Mouse (Mus musculus): ENCODE results near the gene Hrc.
"Not testable (repeated sequence)": the region's sequence is repeated elsewhere in the genome, so short reads cannot be mapped to it uniquely, and the experiment has no call there.

The Hrc gene

DNA sequence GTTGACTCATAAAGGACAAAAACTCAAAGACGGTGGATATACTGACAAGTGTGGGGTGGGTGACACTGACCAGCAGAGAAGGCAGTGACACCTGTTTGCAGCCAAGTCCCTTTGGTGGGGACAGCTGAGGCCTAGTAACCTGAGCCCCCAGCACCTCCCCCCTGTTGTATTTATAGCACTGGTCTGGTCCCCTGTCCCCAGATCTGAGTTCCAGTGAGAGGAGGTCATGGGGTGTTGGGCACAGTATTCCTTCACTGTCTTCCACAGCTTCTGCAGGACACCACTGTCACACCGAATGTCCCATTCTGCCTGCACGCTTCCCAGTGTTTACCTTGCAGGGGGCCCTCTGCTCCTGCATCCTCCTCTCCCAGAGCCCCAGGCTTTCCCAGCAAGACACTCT is 485 bp upstream of the Hrc start:
- DNase-seq, result no peak

DNA sequence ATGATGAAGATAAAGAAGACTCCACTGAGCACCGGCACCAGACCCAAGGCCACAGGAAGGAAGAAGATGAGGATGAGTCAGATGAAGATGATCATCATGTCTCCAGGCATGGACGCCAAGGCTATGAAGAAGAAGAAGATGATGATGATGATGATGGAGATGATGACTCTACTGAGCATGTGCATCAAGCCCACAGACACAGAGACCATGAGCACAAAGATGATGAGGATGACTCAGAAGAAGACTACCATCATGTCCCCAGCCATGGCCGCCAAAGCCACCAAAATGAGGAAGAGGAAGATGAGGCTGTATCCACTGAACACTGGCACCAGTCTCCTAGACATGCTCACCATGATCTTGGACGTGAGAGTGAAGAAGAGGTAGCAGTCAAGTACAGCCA is 1.2 kb downstream of the Hrc start:
- no peak for DNase-seq

- DNase-seq, result no peak
These were observed 2.4 kb downstream of the Hrc start for GRCm38 (mm10) chr7:45337469-45337868.

DNA sequence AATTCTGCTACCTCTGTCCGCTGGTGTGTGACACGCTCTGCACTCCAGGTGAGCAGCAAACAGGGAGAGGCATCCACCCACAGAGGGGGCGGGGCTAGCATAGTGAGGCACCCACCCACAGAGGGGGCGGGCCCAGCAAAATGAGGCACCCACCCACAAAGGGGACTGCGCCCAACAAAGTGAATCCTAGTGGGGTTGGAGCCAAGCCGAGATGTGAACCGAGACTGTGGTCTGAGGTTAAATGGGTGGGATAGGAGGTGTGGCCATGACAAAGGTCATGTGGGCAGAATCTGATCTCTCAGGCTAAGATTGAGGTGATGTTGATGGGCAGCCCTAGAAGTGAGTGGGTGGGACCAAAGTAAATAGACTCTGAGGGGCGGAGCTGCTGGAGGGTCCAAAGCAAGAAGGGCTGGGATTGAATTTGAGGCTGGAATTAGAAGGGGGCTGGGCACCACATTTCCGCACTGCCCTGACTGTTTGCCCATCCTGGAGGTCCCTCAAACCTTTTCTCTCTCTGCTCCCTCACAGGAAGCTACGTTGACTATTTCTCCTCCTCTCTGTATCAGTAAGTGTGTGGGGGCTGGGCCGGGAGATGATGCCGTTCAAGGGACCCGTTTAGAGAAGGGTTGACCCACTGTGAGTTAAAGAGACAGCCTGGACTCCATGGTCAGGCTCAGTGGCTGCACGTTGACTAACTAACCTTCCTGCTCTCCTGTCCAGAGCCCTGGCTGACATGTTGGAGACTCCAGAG is 3.2 kb downstream of the Hrc start:
- DNase-seq, result peak in 1 of 2 experiments; percentile 20

GRCm38 (mm10) chr7:45339410-45340065 is 4.4 kb downstream of the Hrc start:
- DNase-seq, result peak in 1 of 2 experiments; percentile 18

DNA sequence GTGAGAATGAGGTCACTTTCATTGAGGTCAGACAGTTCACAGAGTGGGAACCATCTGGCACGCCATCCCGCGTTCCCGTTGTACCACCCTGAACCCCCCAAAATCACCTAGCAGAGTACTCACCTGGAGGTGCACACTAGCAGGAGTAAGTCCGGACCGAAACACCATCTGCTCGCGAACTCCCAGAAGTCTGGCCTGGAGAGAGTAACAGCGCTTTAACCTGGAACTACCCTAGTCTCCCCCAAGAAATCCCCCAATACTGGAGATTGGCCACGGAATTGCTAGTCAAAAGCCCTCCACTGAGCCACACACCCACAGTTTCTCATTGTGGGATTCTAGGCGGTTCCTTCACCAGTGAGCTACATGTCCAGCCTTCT is 5.0 kb downstream of the Hrc start:
- DNase-seq, result no peak

DNA sequence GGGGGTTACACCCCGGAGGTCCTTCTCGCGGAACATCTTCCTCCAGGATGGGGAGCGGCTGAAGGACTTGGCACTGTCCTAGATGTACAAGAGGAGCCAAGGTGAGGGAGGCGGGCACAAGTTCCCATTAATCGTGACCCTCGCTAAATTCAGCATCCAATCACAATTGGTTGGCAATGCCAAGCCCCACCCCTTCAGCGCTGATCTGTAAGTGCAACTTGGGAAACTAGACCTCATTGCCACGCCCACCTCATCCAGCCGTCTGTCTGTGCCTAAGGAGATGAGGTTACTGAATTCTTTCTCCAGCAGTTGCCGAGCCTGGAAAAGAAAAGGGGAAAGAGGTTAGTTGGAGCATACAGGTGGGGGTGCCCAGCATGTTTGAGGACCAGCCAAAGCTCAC is 5.6 kb downstream of the Hrc start:
- no peak for DNase-seq

GRCm38 (mm10) chr7:45341303-45341702 is 6.2 kb downstream of the Hrc start:
- DNase-seq, result peak in 1 of 2 experiments; percentile 36

DNA sequence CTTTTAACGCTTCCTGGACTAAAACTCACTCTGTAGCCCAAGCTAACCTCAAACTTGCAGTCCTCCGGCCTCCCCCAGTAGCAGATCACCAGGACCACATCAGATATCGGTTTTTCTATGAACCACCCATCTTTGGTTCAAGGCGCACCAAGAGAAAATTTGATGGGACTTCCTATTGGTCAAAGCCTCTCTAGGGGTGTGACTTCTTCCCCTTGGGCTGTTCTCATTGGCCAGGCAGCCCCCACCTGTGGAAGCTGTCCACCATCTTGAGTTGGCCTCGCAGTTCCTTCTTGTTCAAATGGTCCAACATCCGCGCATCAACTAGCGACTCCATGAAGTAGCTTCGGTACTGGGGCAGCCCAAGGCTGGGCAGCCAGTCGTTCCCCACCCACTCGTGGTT is 7.0 kb downstream of the Hrc start:
- no peak for DNase-seq

DNA sequence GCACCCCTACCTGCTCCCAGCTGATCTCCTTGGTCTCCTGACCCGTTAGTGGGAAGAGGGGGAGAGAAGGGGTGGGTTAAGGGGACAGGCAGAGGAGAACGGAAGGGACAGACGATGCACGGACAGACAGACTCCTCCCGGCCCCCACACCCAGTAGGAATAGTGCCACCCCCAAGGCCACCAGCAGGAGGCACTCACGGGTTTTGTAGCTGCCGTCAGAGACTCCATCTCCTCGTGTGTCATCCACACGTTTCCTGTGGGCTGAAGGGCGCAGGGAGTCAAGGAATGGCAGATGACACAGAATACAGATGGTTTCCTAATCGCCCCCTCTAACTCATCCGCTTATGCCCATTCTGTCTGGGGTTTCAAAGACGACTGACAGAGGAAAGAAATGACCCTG is 8.5 kb downstream of the Hrc start:
- DNase-seq, result no peak

DNA sequence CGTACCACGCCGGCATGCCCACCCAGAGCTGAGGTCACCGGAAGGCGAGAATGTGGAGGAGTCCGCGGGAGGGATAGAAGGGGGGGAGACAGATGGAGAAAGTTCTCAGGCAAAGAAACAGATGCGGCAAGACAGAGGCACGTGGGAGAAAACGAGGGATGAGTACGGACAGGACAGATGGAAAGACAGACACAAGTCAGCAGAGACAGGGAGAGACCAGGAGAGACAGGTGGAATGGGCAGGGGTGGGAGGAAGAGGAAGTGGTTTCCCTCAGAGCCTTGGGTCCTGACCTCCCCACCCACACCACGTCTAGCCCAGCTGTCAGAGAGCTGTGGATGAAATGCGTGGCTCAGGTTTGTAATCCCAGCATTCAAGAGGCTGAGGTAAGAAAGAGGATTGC is 11.8 kb downstream of the Hrc start:
- DNase-seq, result no peak

DNA sequence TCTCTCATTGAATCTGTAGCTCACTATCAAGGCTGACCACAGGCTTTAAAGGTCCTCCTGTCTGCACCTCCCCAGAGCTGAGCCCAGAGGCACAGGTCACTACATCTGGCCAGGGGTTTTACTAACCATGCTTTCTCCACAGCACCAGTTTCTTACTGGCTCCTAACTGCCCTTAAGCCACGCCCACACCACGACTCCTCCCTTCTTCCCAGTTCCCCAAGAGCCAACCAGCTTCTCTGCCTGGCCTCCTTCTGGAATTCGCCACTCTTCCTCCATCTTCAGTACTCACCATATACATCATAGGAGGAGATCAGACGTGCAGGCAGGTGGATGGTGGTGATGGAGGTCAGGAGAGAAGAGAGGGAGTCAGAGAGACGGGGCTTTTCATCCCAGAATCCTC is 18.0 kb downstream of the Hrc start:
- no peak for DNase-seq

DNA sequence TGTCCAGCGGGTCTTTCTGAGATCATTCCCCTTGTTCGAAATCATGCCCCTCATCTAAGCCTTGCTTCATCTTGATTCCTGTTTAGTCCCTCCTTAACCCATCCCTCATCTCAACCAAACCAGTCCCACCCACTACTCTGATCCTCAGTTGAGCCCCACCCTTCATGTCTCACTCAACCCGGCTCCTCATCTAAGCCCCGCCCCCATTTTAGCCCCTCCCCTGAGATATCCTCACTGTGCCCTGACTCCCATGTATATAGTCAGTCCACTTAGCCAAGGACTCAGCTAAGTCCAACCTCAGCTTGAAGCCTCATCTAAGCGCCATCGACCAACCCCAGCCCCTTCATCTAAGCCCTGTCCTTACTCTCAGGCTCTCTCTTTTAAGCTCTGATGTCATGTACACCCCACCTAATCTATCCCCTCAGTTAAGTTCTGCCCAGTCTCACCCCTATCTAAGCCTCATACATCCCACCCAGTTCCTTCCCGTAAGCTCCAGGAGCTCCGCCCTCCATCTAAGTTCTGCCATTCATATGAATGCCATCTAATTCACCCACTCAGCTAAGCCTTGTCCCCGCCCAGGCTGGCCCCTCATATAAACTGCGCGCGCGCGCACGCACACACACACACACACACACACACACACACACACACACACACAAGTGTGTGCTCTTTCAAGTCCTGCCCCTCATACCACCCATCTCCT is 20.4 kb downstream of the Hrc start:
- DNase-seq, result no peak

DNA sequence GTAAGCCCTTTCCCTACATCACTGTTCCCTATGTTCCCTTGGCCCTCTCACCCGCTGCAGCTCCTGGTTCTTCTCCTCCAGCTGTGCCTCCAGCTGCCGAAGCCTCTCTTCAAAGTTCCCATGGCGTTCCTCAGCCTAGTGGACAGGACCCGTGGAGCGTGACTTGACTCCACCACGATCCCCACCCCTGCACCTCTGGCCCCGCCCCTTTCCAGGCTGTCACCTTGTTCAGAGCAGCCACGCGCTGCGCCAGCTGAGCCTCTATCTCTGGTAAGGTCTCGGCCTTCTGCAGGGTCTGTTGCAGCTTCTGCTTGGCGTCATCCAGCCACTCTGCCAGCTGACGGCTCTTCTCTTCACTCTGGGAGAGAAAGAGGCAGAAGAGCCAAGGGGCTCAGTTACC is 21.0 kb downstream of the Hrc start:
- no peak for DNase-seq

- not testable (repeated sequence) for DNase-seq
These were observed 24.0 kb downstream of the Hrc start for GRCm38 (mm10) chr7:45359081-45359480.

- no peak for DNase-seq
These were observed 25.5 kb downstream of the Hrc start for GRCm38 (mm10) chr7:45360404-45361125.

- peak in 1 of 2 experiments; percentile 65 for DNase-seq
These were observed 26.2 kb downstream of the Hrc start for GRCm38 (mm10) chr7:45361243-45361804.

DNA sequence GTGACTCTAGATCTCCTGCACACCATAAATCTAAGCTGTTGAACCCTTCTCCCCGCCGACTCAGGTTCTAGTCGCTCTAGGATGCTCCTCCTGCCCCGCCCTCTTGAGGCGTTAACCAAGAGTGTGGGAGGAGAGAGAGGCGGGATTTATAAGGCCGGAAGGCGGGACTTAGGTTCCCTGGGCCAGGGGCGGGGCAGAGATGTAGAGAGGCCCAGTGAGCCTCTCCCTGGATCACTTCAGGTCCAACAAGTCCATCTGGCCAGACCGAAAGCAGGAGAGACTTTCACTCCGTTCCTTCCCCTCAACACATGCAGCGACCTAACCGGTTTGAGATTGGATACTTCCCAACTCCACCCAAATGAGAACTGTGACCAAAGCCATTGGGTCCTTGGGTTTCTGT is 27.7 kb downstream of the Hrc start:
- DNase-seq, result no peak

GRCm38 (mm10) chr7:45363983-45364382 is 28.9 kb downstream of the Hrc start:
- no peak for DNase-seq

GRCm38 (mm10) chr7:45365742-45366651 is 30.9 kb downstream of the Hrc start:
- DNase-seq, result no peak

- DNase-seq, result no peak
These were observed 31.5 kb downstream of the Hrc start, which contains the start of gene Ppfia3 for GRCm38 (mm10) chr7:45366652-45367019. Ppfia3 (minus strand) TSS chr7:45367019.

All from thymus, adult 18-20 months (tissue).